Mouse (Mus musculus): ENCODE measurements around the gene Arhgef16.

Gene Arhgef16

GRCm38 (mm10) chr4:154229569-154229968 lies 71.9 kb downstream of the Arhgef16 start:
- no peak for DNase-seq (ENCODE audit: low read depth, low spot score)

Measured in CD4-positive helper T cell, adult 2 months (primary cell).